Mouse (Mus musculus): ENCODE measurements at regions not wholly inside any gene's neighbourhood (a gene's known extent, or its start where the extent isn't known, plus 50 kb on each side); places are given as distances from the start of the nearest gene placed in this dataset.

DNA sequence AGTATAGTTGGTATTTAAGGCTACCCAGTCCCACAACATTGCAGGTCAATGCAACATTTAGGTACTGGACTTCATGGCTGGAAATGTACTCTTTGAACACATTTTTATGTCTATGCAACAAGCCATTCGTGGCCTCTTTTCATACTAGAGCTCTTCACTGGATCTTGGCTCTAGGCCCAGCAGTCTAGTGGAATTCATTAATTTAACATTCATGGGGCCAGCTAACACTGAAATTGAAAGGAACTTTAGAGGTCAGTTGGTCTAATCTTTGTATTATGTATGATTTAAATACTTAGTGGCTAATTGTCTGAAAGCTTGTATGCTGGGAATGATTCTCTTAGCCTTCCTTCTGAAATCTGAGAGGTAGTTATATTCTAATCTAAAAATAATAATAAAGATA lies 695.5 kb upstream of the Lingo2 start:
- DNase-seq, result peak; percentile 1

All from adrenal gland, postnatal 10 days (tissue).